Mouse (Mus musculus) kidney, embryonic 14.5 days (tissue): ENCODE measurements around the gene Pdxp. TPM values are rescaled to one million over a fixed set of nuclear protein-coding genes. Genes with fewer than 3 reads are reported as not detected.
A peak's percentile ranks its signal among the peaks of the same experiment; 100 is the strongest.

ENCODE experiments used
- ATAC-seq: fragments of 200-750 bp; cut with Nextera tagmentation; 2 replicates; pipeline ENCODE4 v1.8.0; 2017; ENCODE audit warnings: moderate number of reproducible peaks, mild to moderate bottlenecking, moderate TSS enrichment, moderate library complexity; ENCODE audit not compliant: low FRiP score, low TSS enrichment
- H3K27ac ChIP-seq: fragments of 300-500 bp; sonication (generic); 2 replicates; pipeline ENCODE4 v1.5.1; 2014; ENCODE audit warnings: low read depth, mild to moderate bottlenecking, low read length, moderate library complexity, mixed read lengths
- H3K27me3 ChIP-seq: fragments of 300-500 bp; sonication (generic); 2 replicates; pipeline ENCODE4 v1.6.1; 2014; ENCODE audit warnings: mild to moderate bottlenecking, low read length; ENCODE audit not compliant: control insufficient read depth, insufficient read depth
- H3K36me3 ChIP-seq: fragments of 300-500 bp; sonication (generic); 2 replicates; pipeline ENCODE4 v1.6.1; 2014; ENCODE audit warnings: low read length, mixed read lengths; ENCODE audit not compliant: control insufficient read depth, insufficient read depth
- H3K4me1 ChIP-seq: fragments of 300-500 bp; sonication (generic); 2 replicates; pipeline ENCODE4 v1.6.1; 2014; ENCODE audit warnings: low read length, mixed read lengths; ENCODE audit not compliant: control insufficient read depth, insufficient read depth
- H3K4me2 ChIP-seq: fragments of 300-500 bp; sonication (generic); replicated peaks from 2 replicates; pipeline ENCODE4 v1.6.1; 2014; ENCODE audit warnings: low read depth, mild to moderate bottlenecking, low read length
- H3K4me3 ChIP-seq: fragments of 300-500 bp; sonication (generic); 2 replicates; pipeline ENCODE4 v1.5.1; 2014; ENCODE audit warnings: mild to moderate bottlenecking, low read length
- H3K9ac ChIP-seq: fragments of 300-500 bp; sonication (generic); 2 replicates; pipeline ENCODE4 v1.6.1; 2014; ENCODE audit warnings: low read depth, mild to moderate bottlenecking, low read length, moderate library complexity
- H3K9me3 ChIP-seq: fragments of 300-500 bp; sonication (generic); 2 replicates; pipeline ENCODE4 v1.6.1; 2016; ENCODE audit warnings: low read length; ENCODE audit not compliant: control insufficient read depth
- WGBS: fragments of 180-500 bp; shearing (Covaris S2); extraction: QIAGEN DNeasy Blood & Tissue Kit; methylation state at CpG from one replicate; pipeline ENCODE4 v1.1.7; 2014; 5-methylcytosine and 5-hydroxymethylcytosine counted together
- polyA plus RNA-seq: library from polyadenylated mRNA; unstranded; fragments of >200 nt; fragmentation: Nextera tagmentation; extraction: Ambion mirVana; gene quantifications from 2 replicates; pipeline ENCODE4 v1.2.1, GENCODE M21; 2014

The Pdxp gene
- polyA plus RNA-seq, 1 experiment from 2014 or later: 20.5 TPM

DNA sequence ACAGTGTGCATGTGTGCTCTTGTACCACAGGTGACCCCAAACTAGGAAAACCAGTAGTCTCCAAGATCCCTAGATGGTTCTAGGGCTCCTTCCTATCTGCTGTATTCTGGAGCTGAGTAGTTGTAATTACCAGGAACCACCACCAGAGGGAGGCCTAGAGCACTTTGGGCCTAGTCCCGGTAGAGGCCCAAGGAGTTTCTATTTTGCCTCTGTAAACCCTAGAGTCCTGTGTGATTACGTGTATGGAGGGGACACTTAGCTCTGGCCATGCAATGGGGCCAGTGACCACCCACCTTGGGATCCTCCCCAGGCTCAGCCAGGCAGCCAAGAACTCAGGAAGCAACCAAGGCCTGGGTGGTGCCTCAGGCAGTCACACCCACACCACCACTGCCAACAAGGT, 10.5 kb upstream of the Pdxp start:
- Histone ChIP-seq H3K4me3 (no peak overlapping the region), H3K9ac (no peak overlapping the region; the same call in 1 of the 2 replicates), H3K27me3 (no peaks in the 10 kb centered on the region), H3K27ac (no peak overlapping the region), H3K36me3 (peaks cover 54% of the 10 kb centered on the region), H3K4me1 (peaks cover 26% of the 10 kb centered on the region), H3K4me2 (no peak overlapping the region), H3K9me3 (no peaks in the 10 kb centered on the region)
- ATAC-seq: peak; percentile 8; the same call in 1 of the 2 replicates
- WGBS: 3% methylated on average over 2 of the region's 2 CpGs

DNA sequence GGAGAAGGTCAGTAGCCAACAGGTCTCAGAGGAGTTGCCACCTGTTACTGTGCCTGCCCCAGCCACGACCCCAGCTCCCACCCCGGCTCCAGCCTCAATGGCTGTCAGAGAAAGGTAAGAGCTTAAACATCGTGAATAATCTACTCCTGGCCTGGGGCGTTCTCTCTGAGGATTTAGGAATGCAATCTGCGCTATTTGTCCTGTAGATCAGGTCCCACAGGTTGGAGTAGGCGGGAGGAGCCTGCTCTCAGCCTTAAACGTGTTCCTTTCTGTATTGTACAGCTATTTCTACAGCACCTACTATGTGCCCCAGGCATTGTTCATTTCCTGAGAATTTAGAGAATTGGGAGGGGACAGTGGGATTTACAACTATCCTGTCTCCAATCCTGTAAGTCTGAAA, 5.3 kb upstream of the Pdxp start:
- H3K9me3 ChIP-seq: no peaks in the 10 kb centered on the region
- H3K4me1 ChIP-seq: no peaks in the 10 kb centered on the region
- WGBS: 71% methylated on average over 7 of the region's 7 CpGs
- H3K9ac ChIP-seq: no peak overlapping the region
- H3K36me3 ChIP-seq: peaks cover 76% of the 10 kb centered on the region
- no peak for ATAC-seq
- H3K27ac ChIP-seq: no peak overlapping the region
- no peak overlapping the region for H3K4me2 ChIP-seq
- no peak overlapping the region for H3K4me3 ChIP-seq
- no peaks in the 10 kb centered on the region for H3K27me3 ChIP-seq

DNA sequence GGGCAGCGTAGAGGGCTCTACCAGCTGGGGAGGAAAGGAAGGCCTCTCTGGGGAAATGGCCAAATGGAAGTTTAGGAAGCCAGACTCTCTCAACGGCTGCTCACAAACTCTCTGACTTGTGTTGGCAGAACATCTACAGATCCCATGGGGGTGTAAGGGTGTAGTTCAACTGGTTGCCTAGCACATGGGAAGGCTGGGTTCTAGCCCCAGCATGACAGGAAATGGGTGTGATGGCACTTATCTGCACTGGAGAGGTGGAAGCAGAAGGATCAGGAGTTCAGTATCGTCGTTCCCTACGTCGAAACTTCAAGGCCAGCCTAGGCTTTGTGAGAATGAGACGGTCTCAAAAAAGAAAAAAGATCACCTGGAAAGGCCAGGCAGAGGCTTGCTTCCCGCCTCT, 4.7 kb upstream of the Pdxp start:
- Histone ChIP-seq H3K4me2 (no peak overlapping the region), H3K4me3 (no peak overlapping the region), H3K9me3 (no peaks in the 10 kb centered on the region), H3K4me1 (no peaks in the 10 kb centered on the region), H3K27me3 (no peaks in the 10 kb centered on the region), H3K27ac (no peak overlapping the region), H3K36me3 (peaks cover 70% of the 10 kb centered on the region), H3K9ac (no peak overlapping the region)
- no peak for ATAC-seq
- WGBS: 91% methylated on average over 8 of the region's 8 CpGs

DNA sequence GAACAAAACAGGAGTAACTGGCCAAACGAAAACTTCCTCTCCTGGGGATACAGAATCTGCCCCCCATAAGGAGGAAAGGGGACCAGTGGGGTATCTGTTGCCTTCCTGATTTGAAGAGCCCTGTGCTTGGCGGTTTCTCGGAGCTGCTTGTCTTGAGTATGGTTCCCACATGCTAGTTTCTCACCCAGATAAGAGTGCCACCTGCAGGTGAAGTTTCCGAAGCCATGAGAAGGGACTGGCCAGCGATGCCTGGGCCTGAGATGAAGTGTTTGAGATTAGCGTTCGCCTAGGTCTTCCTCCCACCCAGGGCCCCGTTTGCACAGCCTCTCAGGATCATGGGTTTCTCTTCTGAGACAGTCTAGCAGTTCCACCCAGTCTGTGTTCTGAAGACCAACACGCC, 1.7 kb upstream of the Pdxp start:
- no peaks in the 10 kb centered on the region for H3K9me3 ChIP-seq
- ATAC-seq: no peak
- no peak overlapping the region for H3K9ac ChIP-seq
- H3K4me1 ChIP-seq: peaks cover 20% of the 10 kb centered on the region
- no peak overlapping the region for H3K4me3 ChIP-seq
- 39% methylated on average over 9 of the region's 9 CpGs for WGBS
- no peaks in the 10 kb centered on the region for H3K27me3 ChIP-seq
- H3K36me3 ChIP-seq: peaks cover 41% of the 10 kb centered on the region
- no peak overlapping the region for H3K27ac ChIP-seq
- no peak overlapping the region for H3K4me2 ChIP-seq

DNA sequence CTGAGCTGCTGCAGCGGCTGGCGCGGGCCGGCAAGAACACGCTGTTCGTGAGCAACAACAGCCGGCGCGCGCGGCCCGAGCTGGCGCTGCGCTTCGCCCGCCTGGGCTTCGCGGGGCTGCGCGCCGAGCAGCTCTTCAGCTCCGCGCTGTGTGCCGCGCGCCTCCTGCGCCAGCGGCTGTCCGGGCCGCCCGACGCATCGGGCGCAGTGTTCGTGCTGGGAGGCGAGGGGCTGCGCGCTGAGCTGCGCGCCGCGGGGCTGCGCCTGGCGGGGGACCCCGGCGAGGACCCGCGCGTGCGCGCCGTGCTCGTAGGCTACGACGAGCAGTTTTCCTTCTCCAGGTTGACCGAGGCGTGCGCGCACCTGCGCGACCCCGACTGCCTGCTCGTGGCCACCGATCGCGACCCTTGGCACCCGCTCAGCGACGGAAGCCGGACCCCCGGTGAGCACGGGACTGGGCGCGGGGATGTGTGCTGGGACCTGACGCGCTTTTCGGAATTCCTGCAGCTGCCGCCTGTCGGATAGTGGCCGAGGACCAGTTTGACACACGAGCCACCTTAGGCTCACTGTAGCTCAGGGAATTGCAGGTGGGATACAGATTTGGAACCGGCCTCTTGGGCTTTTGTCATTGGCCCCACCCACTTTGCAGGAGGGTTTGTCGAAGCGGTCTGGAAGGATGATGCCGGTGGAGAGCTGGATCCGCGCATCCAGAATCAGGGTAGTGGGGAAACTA, 538 bp downstream of the Pdxp start:
- peak; percentile 53 for ATAC-seq
- Histone ChIP-seq H3K4me2 (peak overlapping the region; percentile 97), H3K27me3 (no peaks in the 10 kb centered on the region), H3K9me3 (no peaks in the 10 kb centered on the region), H3K4me3 (peak overlapping the region; percentile 73), H3K36me3 (peaks cover 35% of the 10 kb centered on the region), H3K4me1 (peaks cover 26% of the 10 kb centered on the region), H3K9ac (peak overlapping the region; percentile 82), H3K27ac (peak overlapping the region; percentile 90)
- WGBS: under 1% methylated on average over 82 of the region's 87 CpGs

DNA sequence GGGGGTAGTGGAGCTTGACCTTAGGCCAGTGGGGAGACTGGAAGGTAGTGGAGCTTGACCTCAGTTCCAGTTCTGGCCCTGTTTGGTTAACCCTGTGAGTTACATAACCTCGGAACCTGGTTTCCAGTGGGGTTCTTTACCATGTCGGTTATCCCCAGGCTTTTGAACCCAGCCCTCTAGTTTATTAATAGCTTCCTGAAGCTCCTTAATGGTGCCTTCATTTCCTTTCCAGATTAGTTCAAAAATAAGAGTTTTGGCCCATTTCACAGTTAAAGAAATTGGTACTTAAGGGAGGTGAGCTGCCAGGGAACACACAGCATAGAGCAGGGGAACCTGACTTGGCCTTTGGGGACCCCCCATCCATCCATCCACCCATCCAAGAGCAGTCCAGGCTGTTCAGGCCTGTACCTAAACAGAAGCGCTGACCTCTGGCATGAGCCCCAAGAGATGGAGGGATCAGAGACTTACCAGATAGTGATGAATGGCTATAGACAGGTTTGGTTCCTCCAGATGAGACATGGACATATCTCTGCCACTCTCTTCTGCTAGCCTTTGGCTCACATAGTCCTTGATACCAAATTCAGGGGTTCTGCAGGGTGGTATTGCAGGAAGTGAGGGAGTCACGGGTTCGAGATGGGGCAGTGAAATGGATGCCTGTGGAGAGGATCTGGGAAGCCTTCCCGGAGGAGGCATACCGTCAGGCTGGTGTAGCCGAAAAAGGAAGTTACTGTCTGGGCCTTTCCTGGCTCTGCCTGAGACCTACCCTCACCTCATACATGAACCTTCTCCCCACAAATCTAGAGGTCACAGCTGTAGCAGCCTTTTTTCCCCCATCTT, 1.3 kb downstream of the Pdxp start:
- Histone ChIP-seq H3K27me3 (no peaks in the 10 kb centered on the region), H3K4me1 (peaks cover 26% of the 10 kb centered on the region), H3K9me3 (no peaks in the 10 kb centered on the region), H3K4me3 (peak overlapping the region; percentile 73), H3K27ac (no peak overlapping the region; the same call in 1 of the 2 replicates), H3K4me2 (peak overlapping the region; percentile 97), H3K9ac (peak overlapping the region; percentile 82), H3K36me3 (peaks cover 32% of the 10 kb centered on the region)
- 49% methylated on average over 8 of the region's 8 CpGs for WGBS
- no peak for ATAC-seq

DNA sequence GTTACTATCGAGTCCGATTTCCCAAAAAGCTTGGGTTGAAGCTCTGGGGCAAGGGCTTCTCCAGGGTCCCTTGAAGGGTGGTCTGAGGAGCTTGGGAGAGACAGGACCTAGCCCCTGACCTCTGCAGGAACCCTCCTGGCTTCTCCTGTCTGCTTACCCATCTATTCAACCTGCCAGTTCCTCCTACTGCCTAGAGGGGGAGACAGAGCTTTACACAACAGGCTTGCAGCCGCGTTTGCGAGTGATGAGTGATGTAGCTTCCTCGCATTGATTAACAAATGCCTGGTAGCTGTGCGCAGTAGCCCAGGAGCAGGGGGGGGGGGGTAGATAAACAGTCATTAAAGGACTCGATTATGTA, 1.9 kb downstream of the Pdxp start:
- H3K4me2 ChIP-seq: peak overlapping the region; percentile 97
- H3K27me3 ChIP-seq: no peaks in the 10 kb centered on the region
- no peak overlapping the region for H3K27ac ChIP-seq
- H3K4me3 ChIP-seq: peak overlapping the region; percentile 73
- ATAC-seq: 0 out of 2 replicates have a peak, but pooled peaks have one; percentile 8
- WGBS: 3% methylated on average over 8 of the region's 8 CpGs
- peaks cover 28% of the 10 kb centered on the region for H3K4me1 ChIP-seq
- peaks cover 26% of the 10 kb centered on the region for H3K36me3 ChIP-seq
- H3K9me3 ChIP-seq: no peaks in the 10 kb centered on the region
- peak overlapping the region; percentile 34; the same call in 1 of the 2 replicates for H3K9ac ChIP-seq

DNA sequence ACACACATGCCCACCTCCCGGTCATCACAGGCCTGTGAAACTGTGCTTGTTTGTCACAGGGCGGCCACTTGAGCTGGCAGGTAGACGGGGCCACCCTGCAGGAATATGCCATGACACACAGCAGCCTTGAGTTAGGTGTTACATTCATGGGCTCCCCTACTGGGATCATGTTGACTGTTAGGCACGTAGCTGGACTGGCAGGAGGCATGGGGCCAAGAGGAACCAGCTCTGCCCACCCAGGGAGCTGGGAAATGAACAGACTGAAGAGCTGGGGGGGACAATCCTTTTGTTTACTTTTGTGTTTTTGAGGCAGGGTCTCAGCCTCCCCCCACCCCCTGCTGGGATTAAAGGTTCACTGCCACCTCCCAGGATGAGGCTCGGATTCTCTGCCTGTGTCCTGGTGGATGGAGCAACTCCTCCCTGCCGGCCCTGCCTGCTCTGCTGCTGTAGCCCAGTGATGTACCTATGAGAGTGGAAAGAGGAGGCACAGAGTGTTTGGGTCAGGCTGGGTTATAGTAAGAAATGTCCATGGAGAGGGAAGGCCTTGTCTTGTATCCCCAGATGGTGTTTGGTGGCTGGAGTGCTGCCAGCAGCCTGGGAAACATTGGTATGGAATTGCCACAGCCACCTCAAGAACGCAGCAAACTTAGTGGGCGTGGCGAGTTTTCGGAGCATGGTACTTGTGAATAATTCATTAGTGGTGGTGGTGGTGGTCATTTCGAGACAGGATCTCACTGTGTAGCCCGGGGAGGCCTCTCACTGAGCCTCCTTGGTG, 2.5 kb downstream of the Pdxp start:
- Histone ChIP-seq H3K4me2 (peak overlapping the region; percentile 97), H3K36me3 (peaks cover 20% of the 10 kb centered on the region), H3K27ac (no peak overlapping the region), H3K27me3 (no peaks in the 10 kb centered on the region), H3K9me3 (no peaks in the 10 kb centered on the region), H3K4me3 (peak overlapping the region; percentile 73), H3K9ac (0 out of 2 replicates have a peak overlapping the region, but pooled peaks have one; percentile 28), H3K4me1 (peaks cover 28% of the 10 kb centered on the region)
- 63% methylated on average over 12 of the region's 12 CpGs for WGBS
- no peak for ATAC-seq
